Mouse (Mus musculus) hindbrain, embryonic 11.5 days (tissue): ENCODE data around the gene Pop5. TPM values are rescaled to one million over a fixed set of nuclear protein-coding genes. Genes with fewer than 3 reads are reported as not detected.
A peak's percentile ranks its signal among the peaks of the same experiment; 100 is the strongest.

Experiments used
- ATAC-seq: fragments of 200-750 bp; cut with Nextera tagmentation; 2 replicates; pipeline ENCODE4 v1.8.0; 2017; ENCODE audit warnings: mild to moderate bottlenecking, moderate TSS enrichment, moderate library complexity; ENCODE audit not compliant: low FRiP score
- DNase-seq: peaks from one replicate; pipeline ENCODE4 v3.0.0-alpha.2; 2015; ENCODE audit warnings: low spot score
- H3K27ac ChIP-seq: fragments of 300-500 bp; sonication (generic); 2 replicates; pipeline ENCODE4 v1.5.1; 2014; ENCODE audit warnings: mild to moderate bottlenecking, low read depth, low read length
- H3K27me3 ChIP-seq: fragments of 300-500 bp; sonication (generic); 2 replicates; pipeline ENCODE4 v1.6.1; 2014; ENCODE audit warnings: mild to moderate bottlenecking, low read length, moderate library complexity, mixed read lengths; ENCODE audit not compliant: control insufficient read depth, insufficient read depth
- H3K36me3 ChIP-seq: fragments of 300-500 bp; sonication (generic); 2 replicates; pipeline ENCODE4 v1.6.1; 2014; ENCODE audit warnings: mild to moderate bottlenecking, low read length, moderate library complexity, mixed read lengths; ENCODE audit not compliant: control insufficient read depth, insufficient read depth
- H3K4me1 ChIP-seq: fragments of 300-500 bp; sonication (generic); replicated peaks from 2 replicates; pipeline ENCODE4 v1.6.1; 2014; ENCODE audit warnings: low read length, mixed read lengths; ENCODE audit not compliant: control insufficient read depth, insufficient read depth
- H3K4me2 ChIP-seq: fragments of 300-500 bp; sonication (generic); replicated peaks from 2 replicates; pipeline ENCODE4 v1.6.1; 2014; ENCODE audit warnings: mild to moderate bottlenecking, low read depth, low read length
- H3K4me3 ChIP-seq: fragments of 300-500 bp; sonication (generic); 2 replicates; pipeline ENCODE4 v1.5.1; 2014; ENCODE audit warnings: low read depth, low read length
- H3K9ac ChIP-seq: fragments of 300-500 bp; sonication (generic); 2 replicates; pipeline ENCODE4 v1.6.1; 2014; ENCODE audit warnings: low read depth, low read length
- H3K9me3 ChIP-seq: fragments of 300-500 bp; sonication (generic); 2 replicates; pipeline ENCODE4 v1.6.1; 2016; ENCODE audit warnings: low read length; ENCODE audit not compliant: control insufficient read depth
- WGBS: fragments of 180-500 bp; shearing (Covaris S2); extraction: QIAGEN DNeasy Blood & Tissue Kit; methylation state at CpG from one replicate; pipeline ENCODE4 v1.1.7; 2014; 5-methylcytosine and 5-hydroxymethylcytosine counted together
- polyA plus RNA-seq: library from polyadenylated mRNA; unstranded; fragments of >200 nt; fragmentation: Nextera tagmentation; extraction: Ambion mirVana; gene quantifications from 2 replicates; pipeline ENCODE4 v1.2.1, GENCODE M21; 2014

Gene Pop5
- polyA plus RNA-seq, 1 experiment from 2014 or later, result 104 TPM

DNA sequence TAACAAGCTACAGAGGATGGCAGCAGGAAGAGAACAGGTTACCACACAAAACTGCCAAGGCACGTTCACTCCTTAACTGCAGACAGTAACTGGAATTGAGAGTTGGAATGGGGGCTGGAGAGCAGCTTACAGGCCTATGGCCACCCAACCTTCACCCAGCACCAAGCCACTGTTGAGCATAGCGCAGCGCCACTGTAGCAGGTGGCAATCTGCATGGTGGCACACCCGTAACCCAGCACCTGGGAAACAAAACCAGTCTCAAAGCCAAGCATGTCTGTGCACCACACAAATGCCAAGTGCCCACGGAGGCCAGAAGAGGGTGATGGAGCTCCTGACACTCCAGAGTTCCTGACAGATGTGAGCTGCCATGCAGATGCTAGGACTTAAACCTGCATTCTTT is 30.7 kb downstream of the Pop5 start:
- 0 out of 2 replicates have a peak, but pooled peaks cover 4% of the 10 kb centered on the region for H3K36me3 ChIP-seq
- H3K9me3 ChIP-seq, result no peaks in the 10 kb centered on the region
- 90% methylated on average over 5 of the region's 5 CpGs for WGBS
- H3K27ac ChIP-seq, result no peak overlapping the region
- ATAC-seq, result no peak
- no peaks in the 10 kb centered on the region for H3K27me3 ChIP-seq
- H3K4me1 ChIP-seq, result 0 out of 2 replicates have a peak, but pooled peaks cover 3% of the 10 kb centered on the region
- no peak overlapping the region for H3K4me2 ChIP-seq
- no peak for DNase-seq
- H3K9ac ChIP-seq, result no peak overlapping the region
- no peak overlapping the region for H3K4me3 ChIP-seq

DNA sequence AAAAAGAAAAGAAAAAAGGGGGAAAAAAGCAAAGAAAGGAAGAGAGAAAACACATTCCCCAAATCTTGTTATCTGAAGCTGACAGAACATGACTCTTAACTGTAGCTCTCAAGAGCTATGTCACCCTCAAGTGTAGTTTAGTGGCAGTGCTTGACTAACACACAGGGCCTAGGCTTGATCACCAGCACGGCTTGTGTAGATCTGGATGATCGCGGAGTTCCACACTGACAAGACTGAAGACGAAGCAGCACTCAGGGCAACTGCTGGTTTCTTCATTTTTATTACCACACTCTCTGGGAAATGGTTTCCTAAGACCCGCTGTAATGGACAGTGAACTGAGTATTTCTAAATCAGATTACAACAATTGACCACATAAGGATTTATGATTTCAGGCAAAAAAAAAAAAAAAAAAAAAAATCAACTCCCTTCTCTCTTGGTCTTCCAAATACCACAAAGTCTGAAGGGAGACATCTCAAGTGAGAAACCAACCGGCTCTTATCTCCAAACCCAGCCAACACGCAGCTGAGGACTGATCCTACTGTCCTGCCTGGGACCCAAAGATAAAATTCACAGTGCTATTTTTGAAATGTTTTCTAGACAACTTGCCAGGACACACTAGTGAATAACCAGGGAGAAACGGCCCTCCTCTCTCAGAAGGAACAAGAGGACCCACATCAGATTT is 31.3 kb downstream of the Pop5 start:
- 90% methylated on average over 8 of the region's 8 CpGs for WGBS
- no peaks in the 10 kb centered on the region for H3K9me3 ChIP-seq
- H3K4me1 ChIP-seq, result 0 out of 2 replicates have a peak, but pooled peaks cover 3% of the 10 kb centered on the region
- H3K27me3 ChIP-seq, result no peaks in the 10 kb centered on the region
- H3K9ac ChIP-seq, result no peak overlapping the region
- no peak overlapping the region for H3K4me2 ChIP-seq
- DNase-seq, result no peak
- H3K4me3 ChIP-seq, result no peak overlapping the region
- H3K27ac ChIP-seq, result no peak overlapping the region
- no peak for ATAC-seq
- H3K36me3 ChIP-seq, result 0 out of 2 replicates have a peak, but pooled peaks cover 4% of the 10 kb centered on the region

DNA sequence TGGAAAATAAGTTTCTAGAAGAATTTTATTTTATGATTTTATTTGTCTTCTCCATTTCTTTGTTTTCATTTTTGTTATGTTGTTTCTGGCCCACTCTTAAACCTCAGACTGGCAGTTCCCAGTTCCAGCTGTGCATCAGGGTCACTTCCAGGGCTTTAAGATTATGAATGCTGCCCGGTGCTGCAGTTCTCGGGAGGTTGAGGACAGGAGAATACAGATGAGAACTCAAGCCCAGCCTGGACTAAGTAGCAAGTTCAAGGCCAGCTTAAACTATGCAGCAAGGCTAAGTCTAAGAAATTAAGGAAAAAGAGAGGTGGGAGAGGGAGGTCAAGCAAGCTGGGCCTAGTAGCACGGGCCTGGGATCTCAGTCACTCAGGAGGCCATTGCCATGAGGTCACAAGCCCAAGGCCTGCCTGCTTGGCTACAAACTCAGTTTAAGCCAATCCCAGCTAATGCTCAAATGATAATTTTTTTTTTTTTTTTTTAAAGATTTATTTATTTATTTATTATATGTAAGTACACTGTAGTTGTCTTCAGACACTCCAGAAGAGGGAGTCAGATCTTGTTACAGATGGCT is 31.9 kb downstream of the Pop5 start:
- Histone ChIP-seq H3K27ac (no peak overlapping the region), H3K27me3 (no peaks in the 10 kb centered on the region), H3K9me3 (no peaks in the 10 kb centered on the region), H3K4me3 (no peak overlapping the region), H3K4me2 (no peak overlapping the region), H3K36me3 (0 out of 2 replicates have a peak, but pooled peaks cover 3% of the 10 kb centered on the region), H3K4me1 (0 out of 2 replicates have a peak, but pooled peaks cover 3% of the 10 kb centered on the region), H3K9ac (no peak overlapping the region)
- DNase-seq, result no peak
- ATAC-seq, result no peak
- 82% methylated on average over 3 of the region's 3 CpGs for WGBS

DNA sequence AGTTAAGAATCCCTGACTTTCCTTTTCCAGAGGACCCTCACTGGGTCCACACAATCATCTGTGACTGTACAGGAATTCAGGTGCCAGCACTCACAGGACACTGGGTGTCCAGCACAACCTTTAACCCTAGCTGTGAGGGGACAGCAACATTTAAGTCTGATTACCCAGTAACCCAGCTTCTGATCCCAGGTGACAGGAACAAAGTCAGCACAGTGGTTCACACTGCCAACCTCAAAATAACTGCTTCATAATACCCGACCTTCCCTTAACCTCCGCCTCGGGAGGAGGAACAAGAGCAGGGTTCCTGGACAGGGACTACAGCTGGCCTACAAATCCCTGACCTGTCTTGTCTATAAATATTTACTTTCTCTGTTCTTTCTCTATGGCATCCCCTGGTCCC is 32.6 kb downstream of the Pop5 start:
- H3K4me2 ChIP-seq, result no peak overlapping the region
- no peaks in the 10 kb centered on the region for H3K9me3 ChIP-seq
- no peak overlapping the region for H3K27ac ChIP-seq
- H3K4me1 ChIP-seq, result 0 out of 2 replicates have a peak, but pooled peaks cover 3% of the 10 kb centered on the region
- ATAC-seq (no peak), DNase-seq (no peak)
- H3K27me3 ChIP-seq, result no peaks in the 10 kb centered on the region
- no peaks in the 10 kb centered on the region for H3K36me3 ChIP-seq
- no peak overlapping the region for H3K4me3 ChIP-seq
- 78% methylated on average over 3 of the region's 3 CpGs for WGBS
- H3K9ac ChIP-seq, result no peak overlapping the region

DNA sequence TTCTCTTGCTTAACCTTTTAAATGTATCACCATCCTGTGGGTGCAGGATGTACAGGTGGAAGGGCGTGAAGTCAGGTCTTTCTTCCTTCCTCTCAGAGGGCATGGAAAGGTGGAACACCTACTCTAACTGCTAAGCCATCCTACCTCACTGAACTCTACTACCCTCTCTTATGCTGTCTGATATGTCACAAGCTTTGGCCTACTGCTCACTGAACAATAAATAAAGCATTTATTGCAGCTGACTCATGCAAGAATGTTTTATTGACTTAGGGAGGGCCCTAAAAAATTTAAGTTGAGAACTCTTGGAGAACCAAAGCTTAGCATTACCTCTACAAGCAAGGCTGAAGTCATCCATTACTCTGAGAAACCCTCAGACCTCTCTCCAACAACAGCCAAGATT is 34.3 kb downstream of the Pop5 start:
- H3K36me3 ChIP-seq, result no peaks in the 10 kb centered on the region
- H3K4me1 ChIP-seq, result 0 out of 2 replicates have a peak, but pooled peaks cover 3% of the 10 kb centered on the region
- H3K4me2 ChIP-seq, result no peak overlapping the region; the same call in 1 of the 2 replicates
- ATAC-seq (no peak), DNase-seq (no peak)
- no peak overlapping the region for H3K9ac ChIP-seq
- no peaks in the 10 kb centered on the region for H3K9me3 ChIP-seq
- H3K4me3 ChIP-seq, result peak overlapping the region; percentile 97
- 90% methylated on average over 1 of the region's 1 CpGs for WGBS
- H3K27me3 ChIP-seq, result no peaks in the 10 kb centered on the region
- H3K27ac ChIP-seq, result no peak overlapping the region

DNA sequence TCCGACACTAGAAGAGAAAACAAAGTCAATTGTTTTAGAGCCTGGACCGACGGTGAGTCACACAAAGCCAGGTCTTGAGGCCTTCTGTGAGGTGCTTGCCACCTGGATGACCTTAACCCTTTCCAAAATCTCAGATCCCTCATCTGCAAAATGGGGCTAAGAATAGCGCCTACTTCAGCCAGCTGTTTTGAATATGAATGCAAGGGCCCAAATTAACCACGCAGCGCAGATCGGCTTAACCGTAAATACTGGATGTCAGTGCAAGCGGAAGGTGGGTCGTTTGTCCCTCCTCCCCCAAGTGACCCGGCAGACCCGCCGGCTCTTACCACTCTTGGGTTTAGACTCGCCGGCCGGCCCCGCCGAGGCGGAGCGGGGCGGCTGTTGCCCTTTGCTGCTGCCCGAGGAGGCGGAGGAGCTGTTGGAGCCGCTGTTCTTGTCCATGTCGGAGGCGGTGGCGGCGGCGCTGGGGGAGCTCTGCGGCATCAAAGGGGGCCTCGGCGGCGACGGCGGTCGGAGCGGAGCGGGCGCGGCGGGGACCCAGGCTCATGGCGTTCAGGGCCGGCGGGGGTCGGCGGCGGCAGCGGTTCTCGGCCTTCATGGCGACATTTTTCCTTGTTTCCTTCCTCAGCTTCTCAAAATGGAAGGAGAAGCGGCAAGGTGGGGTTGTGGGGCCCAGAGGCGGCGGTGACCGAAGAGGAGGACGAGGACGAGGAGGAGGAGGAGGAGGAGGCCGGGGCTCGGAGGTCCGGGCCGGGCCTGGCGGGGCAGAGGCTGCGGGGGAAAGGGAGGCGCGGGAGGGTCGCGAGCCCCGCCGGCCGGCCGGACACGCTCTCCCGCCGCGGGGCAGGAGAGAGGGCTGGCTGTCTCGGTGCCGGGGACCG is 36.5 kb downstream of the Pop5 start:
- peak; percentile 72 for ATAC-seq
- Histone ChIP-seq H3K27ac (peak overlapping the region; percentile 79), H3K4me1 (0 out of 2 replicates have a peak, but pooled peaks cover 3% of the 10 kb centered on the region), H3K4me2 (peak overlapping the region; percentile 79), H3K27me3 (no peaks in the 10 kb centered on the region), H3K9me3 (no peaks in the 10 kb centered on the region), H3K4me3 (peak overlapping the region; percentile 97), H3K9ac (peak overlapping the region; percentile 81), H3K36me3 (no peaks in the 10 kb centered on the region)
- no peak for DNase-seq
- WGBS, result under 1% methylated on average over 62 of the region's 77 CpGs

DNA sequence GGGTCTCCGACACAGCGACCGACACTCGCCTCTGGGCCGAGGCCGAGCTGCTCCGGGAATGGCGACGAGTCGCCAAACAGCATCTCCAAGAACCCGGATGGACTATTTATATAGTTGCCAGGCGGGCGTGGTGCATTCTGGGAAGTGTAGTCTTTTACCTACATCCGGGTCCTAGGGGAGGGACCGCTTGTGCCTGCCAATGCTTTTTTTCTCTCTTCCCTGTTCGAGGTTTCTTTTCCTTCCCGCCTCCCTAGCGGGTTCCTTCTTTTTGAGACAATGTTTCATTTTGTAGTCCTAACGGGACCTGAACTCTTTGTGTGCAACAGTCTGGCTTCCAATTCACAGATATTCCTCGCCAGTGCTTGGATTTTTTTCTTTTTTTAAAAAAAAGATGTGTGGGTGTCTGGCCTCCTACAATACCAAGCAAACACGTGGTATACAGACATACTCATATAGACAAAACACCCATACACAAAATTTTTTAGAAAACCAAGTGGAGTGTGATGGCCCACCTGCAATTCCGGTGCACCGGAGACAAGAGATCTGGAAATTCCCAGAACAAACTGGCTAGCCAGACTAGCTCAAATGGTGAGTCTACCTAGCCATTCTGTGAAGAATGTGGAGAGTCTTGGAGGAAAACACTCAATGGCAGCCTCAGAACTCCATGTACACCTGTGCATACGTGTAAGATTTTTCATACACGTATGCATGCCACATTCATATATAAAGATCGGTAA is 37.3 kb downstream of the Pop5 start, which contains the start of gene Rnf10:
Gene Rnf10, minus strand, starts transcription at position 87 of the 737 bp plus-strand sequence.
- Histone ChIP-seq H3K9ac (peak within 1 kb of the TSS; percentile 81), H3K27ac (peak within 1 kb of the TSS; percentile 79), H3K4me1 (0 out of 2 replicates have a peak, but pooled peaks cover 3% of the 10 kb centered on the region), H3K9me3 (no peaks in the 10 kb centered on the region), H3K36me3 (no peaks in the 10 kb centered on the region), H3K4me2 (peak within 1 kb of the TSS; percentile 79), H3K27me3 (no peaks in the 10 kb centered on the region), H3K4me3 (peak within 1 kb of the TSS; percentile 97)
- DNase-seq, result peak; percentile 99
- 14% methylated on average over 26 of the region's 26 CpGs for WGBS
- ATAC-seq, result peak; percentile 91

DNA sequence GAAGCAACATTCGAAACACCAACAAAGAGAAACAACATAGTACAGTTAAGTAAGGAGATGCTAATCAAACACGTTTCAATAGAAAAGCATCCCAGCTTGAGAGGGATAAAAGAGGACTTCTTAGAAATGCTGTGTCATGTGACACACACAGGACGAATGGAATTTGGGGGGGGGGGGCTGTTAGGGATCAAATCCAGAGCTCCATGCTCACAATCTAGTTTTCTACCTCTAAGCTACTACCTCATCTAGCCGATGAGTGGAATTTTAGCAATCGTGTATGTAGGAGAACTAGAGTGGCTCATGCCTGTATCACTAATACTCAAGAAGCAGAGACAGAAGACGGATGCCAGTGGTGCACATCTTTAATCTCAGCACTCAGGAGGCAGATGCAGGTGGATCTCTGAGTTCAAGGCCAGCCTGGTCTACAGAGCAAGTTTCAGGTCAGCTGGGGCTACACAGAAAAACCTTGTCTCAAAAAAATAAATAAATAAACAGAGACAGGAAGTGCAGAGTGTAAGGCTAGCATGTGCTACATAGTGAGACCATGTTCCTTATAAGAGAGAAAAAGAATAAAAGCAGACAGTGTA is 38.0 kb downstream of the Pop5 start:
- H3K4me3 ChIP-seq, result peak overlapping the region; percentile 97; the same call in 1 of the 2 replicates
- ATAC-seq, result no peak
- 82% methylated on average over 6 of the region's 6 CpGs for WGBS

More for the DNA sequence above, 38.0 kb downstream of the Pop5 start:
- H3K4me2 ChIP-seq, result no peak overlapping the region
- DNase-seq, result no peak
- H3K27ac ChIP-seq, result no peak overlapping the region
- no peak overlapping the region for H3K9ac ChIP-seq
- no peaks in the 10 kb centered on the region for H3K27me3 ChIP-seq
- H3K36me3 ChIP-seq, result no peaks in the 10 kb centered on the region
- 0 out of 2 replicates have a peak, but pooled peaks cover 3% of the 10 kb centered on the region for H3K4me1 ChIP-seq
- no peaks in the 10 kb centered on the region for H3K9me3 ChIP-seq
